Mouse (Mus musculus): ENCODE results near the gene Chmp6.

GRCm38 (mm10) chr11:119914381-119914780, 1.1 kb downstream of the Chmp6 start:
- TF ChIP-seq CTCF (IDR thresholded peaks at IDR 0.05) (no peak), EP300 (IDR thresholded peaks at IDR 0.05) (no peak)

All from lung, postnatal 0 days (tissue).